Mouse (Mus musculus): ENCODE results near the gene Xkr7. TPM values are rescaled to one million over a fixed set of nuclear protein-coding genes. Genes with fewer than 3 reads are reported as not detected.

Gene Xkr7
- polyA plus RNA-seq, 1 experiment from 2014 or later, result 0.36 TPM

DNA sequence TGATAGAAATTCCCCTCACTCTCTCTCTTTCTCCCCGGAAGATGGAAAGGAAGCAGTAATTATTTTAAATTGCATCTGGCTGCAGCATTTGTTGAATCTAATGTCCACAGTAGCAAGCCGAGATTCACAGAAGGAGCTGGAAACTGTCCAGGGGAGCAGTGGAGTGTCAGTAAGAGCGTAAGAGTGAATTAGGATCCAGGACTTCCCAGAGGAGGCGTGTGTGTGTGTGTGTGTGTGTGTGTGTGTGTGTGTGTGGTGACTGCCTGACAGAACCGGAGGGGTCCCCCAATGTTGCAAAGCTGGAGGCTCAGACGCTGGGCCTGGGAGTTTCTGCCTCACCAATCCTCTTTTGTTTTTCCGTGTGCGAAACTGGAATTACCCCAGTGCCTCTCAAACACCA lies 15.8 kb upstream of the Xkr7 start:
- peak overlapping the region; percentile 81; the same call in 1 of the 2 replicates for H3K4me3 ChIP-seq
- no peaks in the 10 kb centered on the region for H3K9me3 ChIP-seq
- peaks cover 32% of the 10 kb centered on the region for H3K36me3 ChIP-seq (replicated peaks)
- peaks cover 16% of the 10 kb centered on the region for H3K4me1 ChIP-seq
- peaks cover 15% of the 10 kb centered on the region for H3K27me3 ChIP-seq (replicated peaks; ENCODE audit: low read depth, poor library complexity, severe bottlenecking)
- 62% methylated on average over 8 of the region's 8 CpGs for WGBS
- no peak for DNase-seq (ENCODE audit: low spot score)
- no peak overlapping the region for H3K27ac ChIP-seq (replicated peaks)

DNA sequence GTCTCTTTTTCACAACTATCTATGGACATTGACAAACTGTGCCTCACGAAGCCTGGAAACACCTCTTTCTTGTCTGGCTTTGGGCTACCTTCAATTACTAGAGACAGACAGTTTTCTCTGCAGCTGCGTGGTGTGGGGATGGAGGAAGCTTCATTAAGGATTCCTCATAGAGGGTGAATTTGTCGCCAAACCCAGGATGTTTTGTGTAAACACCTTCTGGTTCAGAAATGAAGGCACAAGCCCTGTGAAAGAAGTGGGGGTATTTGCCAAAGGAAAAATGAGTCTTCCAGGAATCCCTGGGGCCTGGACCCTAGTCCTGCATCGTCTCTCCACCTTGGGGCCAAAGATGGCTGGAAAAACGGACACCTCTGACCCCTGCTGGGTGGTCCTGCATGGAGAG lies 14.9 kb upstream of the Xkr7 start:
- no peak overlapping the region for H3K27ac ChIP-seq (replicated peaks)
- peaks cover 22% of the 10 kb centered on the region for H3K36me3 ChIP-seq (replicated peaks)
- H3K9me3 ChIP-seq, result no peaks in the 10 kb centered on the region
- no peak for DNase-seq (ENCODE audit: low spot score)
- no peak overlapping the region for H3K4me3 ChIP-seq
- H3K4me1 ChIP-seq, result peaks cover 16% of the 10 kb centered on the region
- H3K27me3 ChIP-seq (replicated peaks; ENCODE audit: low read depth, poor library complexity, severe bottlenecking), result peaks cover 15% of the 10 kb centered on the region
- 42% methylated on average over 5 of the region's 5 CpGs for WGBS

DNA sequence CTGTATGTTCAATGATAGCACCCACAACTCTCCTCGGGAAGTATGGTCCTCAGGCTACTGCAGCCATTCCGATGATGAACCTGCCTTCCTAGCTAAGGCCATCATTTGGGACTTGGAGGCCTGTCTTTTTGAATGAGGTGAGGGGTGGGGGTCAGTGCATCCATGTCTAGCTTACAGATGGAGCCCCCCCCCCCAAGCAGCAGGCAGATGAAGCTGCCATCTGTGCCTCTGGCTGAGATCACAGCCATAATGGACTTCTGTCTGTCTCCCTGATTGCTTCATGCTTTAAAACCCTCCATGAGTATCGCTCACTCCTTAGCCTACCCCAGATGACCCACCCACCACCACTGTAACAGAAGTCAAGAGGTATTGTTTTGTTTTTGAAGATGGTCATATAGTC lies 12.3 kb upstream of the Xkr7 start:
- no peak for DNase-seq (ENCODE audit: low spot score)
- Histone ChIP-seq H3K4me1 (peaks cover 9% of the 10 kb centered on the region), H3K36me3 (replicated peaks) (no peaks in the 10 kb centered on the region), H3K27me3 (replicated peaks; ENCODE audit: low read depth, poor library complexity, severe bottlenecking) (peaks cover 15% of the 10 kb centered on the region), H3K4me3 (no peak overlapping the region), H3K27ac (replicated peaks) (no peak overlapping the region), H3K9me3 (no peaks in the 10 kb centered on the region)
- WGBS, result 93% methylated on average over 3 of the region's 3 CpGs

DNA sequence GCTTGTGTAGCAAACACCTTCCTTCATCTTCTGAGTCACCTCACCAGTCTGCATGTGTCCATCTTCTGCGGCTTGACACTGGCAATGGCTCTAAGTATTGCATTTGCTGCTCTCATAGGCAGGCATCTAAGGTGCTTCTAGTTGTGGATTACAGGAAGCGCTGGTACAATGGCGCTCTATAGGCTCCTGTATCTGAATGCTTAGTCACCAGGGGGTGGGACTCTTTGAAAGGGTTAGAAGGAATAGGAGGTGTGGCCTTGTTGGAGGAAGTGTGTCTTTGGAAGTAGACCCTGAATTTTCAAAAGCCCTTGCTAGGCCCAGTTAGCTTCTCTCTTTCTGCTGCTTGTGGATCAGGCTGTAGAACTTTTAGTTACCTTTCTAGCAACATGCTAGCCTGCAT lies 10.5 kb upstream of the Xkr7 start:
- Histone ChIP-seq H3K9me3 (no peaks in the 10 kb centered on the region), H3K27ac (replicated peaks) (no peak overlapping the region), H3K36me3 (replicated peaks) (no peaks in the 10 kb centered on the region), H3K4me1 (no peaks in the 10 kb centered on the region), H3K27me3 (replicated peaks; ENCODE audit: low read depth, poor library complexity, severe bottlenecking) (peaks cover 10% of the 10 kb centered on the region), H3K4me3 (no peak overlapping the region)
- WGBS, result 70% methylated on average over 3 of the region's 3 CpGs
- no peak for DNase-seq (ENCODE audit: low spot score)

DNA sequence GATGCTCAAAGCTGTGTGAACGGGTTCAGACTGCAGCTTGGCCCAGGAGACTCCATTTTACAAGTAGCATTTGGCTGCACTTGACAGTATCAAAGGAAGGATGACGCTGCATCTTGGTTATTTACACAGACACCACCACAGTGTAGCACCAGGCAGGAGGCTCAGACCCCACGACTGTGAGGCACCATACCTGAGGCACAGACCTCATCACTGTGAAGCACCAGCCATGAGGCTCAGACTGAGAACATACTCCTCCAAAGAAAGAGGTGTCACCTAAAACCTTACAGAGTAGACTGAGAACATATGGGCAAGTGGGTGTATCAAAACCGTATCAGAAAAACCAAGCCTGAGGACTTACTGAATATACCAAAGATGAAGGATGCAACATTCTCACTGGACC lies 8.8 kb upstream of the Xkr7 start:
- 69% methylated on average over 4 of the region's 4 CpGs for WGBS
- no peak overlapping the region for H3K4me3 ChIP-seq
- H3K27ac ChIP-seq (replicated peaks), result no peak overlapping the region
- peaks cover 13% of the 10 kb centered on the region for H3K27me3 ChIP-seq (replicated peaks; ENCODE audit: low read depth, poor library complexity, severe bottlenecking)
- no peaks in the 10 kb centered on the region for H3K36me3 ChIP-seq (replicated peaks)
- no peaks in the 10 kb centered on the region for H3K4me1 ChIP-seq
- no peaks in the 10 kb centered on the region for H3K9me3 ChIP-seq
- no peak for DNase-seq (ENCODE audit: low spot score)

DNA sequence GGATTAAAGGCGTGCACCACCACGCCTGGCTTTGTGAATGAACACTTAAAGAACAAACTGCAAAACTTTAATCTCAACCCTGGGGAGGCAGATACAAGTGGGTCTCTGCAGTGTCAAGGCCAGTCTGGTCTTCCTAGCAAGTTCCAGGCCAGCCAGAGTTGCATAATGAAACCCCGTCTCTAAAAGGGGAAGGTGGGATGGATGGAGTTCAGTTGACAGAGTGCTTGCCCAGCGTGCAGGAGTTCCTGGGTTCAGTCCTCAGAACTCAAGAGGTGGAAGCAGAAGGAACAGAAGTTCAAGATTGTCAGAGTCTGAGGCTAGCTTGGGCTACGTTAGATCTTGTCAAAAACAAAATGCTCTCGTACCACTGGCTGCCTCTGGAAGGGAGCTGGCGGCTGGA lies 5.6 kb upstream of the Xkr7 start:
- Histone ChIP-seq H3K4me3 (no peak overlapping the region), H3K36me3 (replicated peaks) (no peaks in the 10 kb centered on the region), H3K27me3 (replicated peaks; ENCODE audit: low read depth, poor library complexity, severe bottlenecking) (peaks cover 38% of the 10 kb centered on the region), H3K9me3 (no peaks in the 10 kb centered on the region), H3K27ac (replicated peaks) (no peak overlapping the region), H3K4me1 (peaks cover 2% of the 10 kb centered on the region; the same call in 1 of the 2 replicates)
- DNase-seq (ENCODE audit: low spot score), result no peak
- 85% methylated on average over 7 of the region's 7 CpGs for WGBS

DNA sequence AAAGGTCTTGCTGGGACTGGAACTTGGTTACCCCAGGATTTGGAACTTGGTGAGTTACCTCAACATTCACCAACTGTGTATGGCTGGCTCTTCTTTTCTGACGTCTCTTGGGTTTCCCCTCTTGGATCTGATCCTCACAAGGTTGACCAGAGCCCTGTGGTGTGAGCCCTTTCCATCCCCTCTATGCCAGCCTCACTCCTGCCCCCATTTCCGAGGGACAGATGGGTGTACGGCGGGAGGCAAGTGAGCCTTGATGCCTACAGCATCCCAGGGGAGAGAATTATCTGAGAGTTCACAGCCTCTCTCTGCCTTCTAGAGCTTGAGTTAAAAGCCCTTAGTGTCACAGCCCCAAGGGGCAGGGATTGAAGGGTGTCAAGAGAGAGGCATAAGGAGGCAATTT lies 4.2 kb upstream of the Xkr7 start:
- H3K36me3 ChIP-seq (replicated peaks), result no peaks in the 10 kb centered on the region
- no peak overlapping the region for H3K4me3 ChIP-seq
- H3K27ac ChIP-seq (replicated peaks), result no peak overlapping the region
- H3K27me3 ChIP-seq (replicated peaks; ENCODE audit: low read depth, poor library complexity, severe bottlenecking), result peaks cover 52% of the 10 kb centered on the region
- WGBS, result 68% methylated on average over 4 of the region's 4 CpGs
- peaks cover 16% of the 10 kb centered on the region for H3K4me1 ChIP-seq
- DNase-seq (ENCODE audit: low spot score), result no peak
- no peaks in the 10 kb centered on the region for H3K9me3 ChIP-seq

DNA sequence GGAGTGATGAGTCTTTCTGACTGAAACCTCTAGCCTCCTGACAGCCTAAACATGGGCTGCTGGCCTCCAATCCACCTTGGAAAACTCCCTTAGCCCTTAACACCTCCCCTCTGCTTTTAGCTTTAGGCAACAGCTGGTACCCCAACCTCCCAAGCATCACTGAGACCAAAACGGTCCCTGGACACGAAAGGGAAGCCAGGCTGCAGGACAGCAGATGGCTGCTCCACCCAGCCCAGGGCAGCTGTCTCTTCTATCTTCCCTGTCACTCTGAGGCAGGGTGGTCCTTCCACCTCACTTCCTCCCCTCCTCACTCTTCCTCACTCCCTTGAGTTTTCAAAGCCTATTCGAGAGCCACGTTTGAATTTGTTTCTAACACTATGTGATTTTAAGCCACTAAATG lies 1.2 kb upstream of the Xkr7 start:
- peaks cover 70% of the 10 kb centered on the region for H3K27me3 ChIP-seq (replicated peaks; ENCODE audit: low read depth, poor library complexity, severe bottlenecking)
- 31% methylated on average over 4 of the region's 4 CpGs for WGBS

DNA sequence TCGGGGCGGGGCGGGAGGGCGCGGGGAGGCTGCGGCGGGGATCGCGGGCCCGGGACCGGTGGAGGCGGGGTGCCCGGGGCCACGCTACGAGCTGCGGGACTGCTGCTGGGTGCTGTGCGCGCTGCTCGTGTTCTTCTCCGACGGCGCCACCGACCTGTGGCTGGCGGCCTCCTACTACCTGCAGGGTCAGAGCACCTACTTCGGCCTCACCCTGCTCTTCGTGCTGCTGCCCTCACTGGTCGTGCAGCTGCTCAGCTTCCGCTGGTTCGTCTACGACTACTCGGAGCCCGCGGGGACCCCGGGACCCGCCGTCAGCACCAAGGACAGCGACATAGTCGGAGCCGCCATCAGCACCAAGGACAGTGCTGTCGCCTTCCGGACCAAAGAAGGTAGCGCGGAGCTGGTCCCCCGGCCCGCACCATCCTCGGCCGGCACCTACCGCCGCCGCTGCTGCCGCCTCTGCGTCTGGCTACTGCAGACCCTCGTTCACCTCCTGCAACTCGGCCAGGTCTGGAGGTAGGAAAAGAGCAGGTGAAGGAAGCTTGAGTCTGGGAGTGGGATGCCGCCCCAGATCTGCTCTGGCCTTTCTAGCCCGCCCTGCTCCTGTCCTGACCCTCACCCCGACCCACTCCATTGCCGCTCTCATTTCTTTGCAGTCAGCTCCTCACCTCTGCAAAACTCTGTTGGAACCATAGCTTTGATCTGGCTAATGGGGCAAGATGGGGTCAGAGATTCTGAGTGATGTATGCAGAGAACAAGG lies 611 bp downstream of the Xkr7 start:
- peaks cover 18% of the 10 kb centered on the region for H3K4me1 ChIP-seq
- peak overlapping the region; percentile 64 for H3K4me3 ChIP-seq
- peaks cover 79% of the 10 kb centered on the region for H3K27me3 ChIP-seq (replicated peaks; ENCODE audit: low read depth, poor library complexity, severe bottlenecking)
- H3K9me3 ChIP-seq, result no peaks in the 10 kb centered on the region
- no peaks in the 10 kb centered on the region for H3K36me3 ChIP-seq (replicated peaks)
- peak overlapping the region; percentile 30 for H3K27ac ChIP-seq (replicated peaks)
- WGBS, result under 1% methylated on average over 58 of the region's 58 CpGs
- DNase-seq (ENCODE audit: low spot score), result peak; percentile 93

More for the DNA sequence above, 1.2 kb upstream of the Xkr7 start:
- Histone ChIP-seq H3K4me1 (peaks cover 18% of the 10 kb centered on the region), H3K9me3 (no peaks in the 10 kb centered on the region), H3K4me3 (no peak overlapping the region), H3K27ac (replicated peaks) (no peak overlapping the region), H3K36me3 (replicated peaks) (no peaks in the 10 kb centered on the region)
- no peak for DNase-seq (ENCODE audit: low spot score)

DNA sequence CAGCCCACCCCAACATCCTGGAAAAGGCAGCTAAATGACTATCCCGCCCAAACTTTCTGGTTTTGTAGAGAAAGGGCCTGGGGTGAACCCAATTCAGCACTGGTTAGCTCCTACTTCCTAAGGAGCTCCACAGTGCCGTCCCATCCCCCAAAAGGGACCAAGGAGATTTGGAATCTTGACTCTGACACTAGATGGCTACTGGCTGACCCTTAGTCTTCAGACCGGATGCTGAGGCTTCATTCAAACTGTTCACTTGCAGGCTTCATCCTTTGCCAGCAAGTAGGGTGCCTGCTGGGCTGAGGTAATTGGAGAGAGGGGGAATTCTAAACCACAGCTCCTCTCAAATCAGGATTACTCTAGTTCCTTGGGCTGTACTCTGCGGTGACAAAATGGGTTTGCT lies 1.3 kb downstream of the Xkr7 start:
- no peak overlapping the region for H3K27ac ChIP-seq (replicated peaks)

DNA sequence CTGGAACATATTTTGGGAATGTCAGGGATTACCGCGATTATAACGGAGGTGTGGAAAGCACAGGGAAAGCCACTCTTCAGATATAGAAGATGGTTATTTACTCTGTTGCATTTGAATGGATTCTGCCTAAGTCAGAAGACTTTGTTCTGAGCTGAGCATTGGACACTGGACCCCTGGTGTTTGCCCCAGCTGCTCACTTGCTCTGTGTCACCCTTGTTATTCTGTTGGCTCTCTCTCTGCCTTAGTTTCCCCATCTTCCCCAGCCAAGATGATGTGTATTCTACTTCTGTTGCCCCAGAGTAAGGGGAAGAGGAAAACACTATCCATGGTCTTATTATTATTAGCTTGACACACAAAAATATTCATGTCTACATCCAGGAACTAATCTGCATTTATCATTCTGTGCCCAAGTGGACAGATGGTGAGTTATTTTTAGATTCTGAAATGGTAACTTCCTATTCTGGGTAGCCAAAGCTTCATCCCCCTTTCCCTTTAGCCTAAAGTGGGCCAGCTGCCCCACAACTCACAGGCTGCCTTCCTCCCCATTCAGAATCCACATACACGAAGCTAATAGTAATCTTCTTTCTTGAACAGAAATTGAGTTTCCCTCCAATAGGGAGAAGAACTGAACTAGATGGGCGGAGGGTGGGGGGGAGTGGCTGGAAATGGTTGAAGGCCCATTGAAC lies 2.0 kb downstream of the Xkr7 start:
- no peak overlapping the region for H3K27ac ChIP-seq (replicated peaks)
- peak overlapping the region; percentile 64; the same call in 1 of the 2 replicates for H3K4me3 ChIP-seq
- no peak for DNase-seq (ENCODE audit: low spot score)
- H3K9me3 ChIP-seq, result no peaks in the 10 kb centered on the region
- no peaks in the 10 kb centered on the region for H3K36me3 ChIP-seq (replicated peaks)
- 72% methylated on average over 5 of the region's 5 CpGs for WGBS
- H3K27me3 ChIP-seq (replicated peaks; ENCODE audit: low read depth, poor library complexity, severe bottlenecking), result peaks cover 73% of the 10 kb centered on the region
- peaks cover 22% of the 10 kb centered on the region for H3K4me1 ChIP-seq

More for the DNA sequence above, 1.3 kb downstream of the Xkr7 start:
- WGBS, result 17% methylated on average over 4 of the region's 4 CpGs
- DNase-seq (ENCODE audit: low spot score), result no peak
- Histone ChIP-seq H3K4me1 (peaks cover 18% of the 10 kb centered on the region), H3K4me3 (peak overlapping the region; percentile 64), H3K27me3 (replicated peaks; ENCODE audit: low read depth, poor library complexity, severe bottlenecking) (peaks cover 74% of the 10 kb centered on the region), H3K36me3 (replicated peaks) (no peaks in the 10 kb centered on the region), H3K9me3 (no peaks in the 10 kb centered on the region)

DNA sequence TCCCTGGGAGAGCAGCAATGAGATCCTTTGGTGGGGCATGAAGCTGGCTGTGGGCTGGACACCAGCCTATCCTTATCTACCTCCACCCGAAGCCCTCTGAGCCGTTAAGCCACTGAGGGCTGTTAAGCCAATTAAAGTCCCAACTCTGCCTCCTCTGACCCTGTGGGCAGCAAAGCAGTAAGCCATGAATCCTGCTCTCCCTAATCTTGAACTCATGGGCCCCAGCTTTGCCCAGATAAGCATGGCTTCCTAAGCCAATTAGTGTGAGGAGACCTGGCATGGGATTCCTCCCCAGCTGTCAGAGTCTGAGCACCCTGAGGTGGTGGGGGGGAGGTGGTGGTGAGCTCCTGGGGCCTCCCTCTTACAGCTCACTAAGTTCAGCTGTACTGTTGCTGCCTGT lies 5.0 kb downstream of the Xkr7 start:
- H3K9me3 ChIP-seq, result no peaks in the 10 kb centered on the region
- H3K27me3 ChIP-seq (replicated peaks; ENCODE audit: low read depth, poor library complexity, severe bottlenecking), result peaks cover 50% of the 10 kb centered on the region
- H3K4me1 ChIP-seq, result peaks cover 17% of the 10 kb centered on the region
- DNase-seq (ENCODE audit: low spot score), result no peak
- no peaks in the 10 kb centered on the region for H3K36me3 ChIP-seq (replicated peaks)
- H3K27ac ChIP-seq (replicated peaks), result no peak overlapping the region
- H3K4me3 ChIP-seq, result no peak overlapping the region
- WGBS, result 41% methylated on average over 2 of the region's 2 CpGs

DNA sequence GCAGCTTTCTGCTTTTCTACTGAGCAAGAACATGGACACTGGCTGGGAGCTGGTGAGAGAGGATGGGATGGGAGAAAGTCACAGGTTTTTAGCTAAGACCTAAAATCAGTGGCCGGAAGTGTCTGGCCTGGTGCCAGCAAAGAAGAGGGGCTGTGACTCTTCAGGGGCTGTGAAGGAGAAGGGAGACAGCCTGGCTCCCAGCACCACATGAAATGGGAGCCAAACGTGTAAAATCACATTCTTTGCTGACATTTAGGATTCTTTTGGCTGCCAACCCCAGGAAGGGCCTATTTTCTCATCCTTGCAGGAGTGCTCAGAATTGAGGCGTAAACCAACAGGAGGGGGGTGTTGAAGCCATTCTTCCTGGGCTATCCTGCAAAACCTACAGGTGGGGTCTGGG lies 12.2 kb downstream of the Xkr7 start:
- no peaks in the 10 kb centered on the region for H3K36me3 ChIP-seq (replicated peaks)
- no peak overlapping the region for H3K27ac ChIP-seq (replicated peaks)
- peaks cover 21% of the 10 kb centered on the region for H3K27me3 ChIP-seq (replicated peaks; ENCODE audit: low read depth, poor library complexity, severe bottlenecking)
- H3K9me3 ChIP-seq, result no peaks in the 10 kb centered on the region
- peaks cover 5% of the 10 kb centered on the region; the same call in 1 of the 2 replicates for H3K4me1 ChIP-seq
- 63% methylated on average over 3 of the region's 3 CpGs for WGBS
- H3K4me3 ChIP-seq, result no peak overlapping the region
- DNase-seq (ENCODE audit: low spot score), result no peak
